Mouse (Mus musculus) embryonic facial prominence, embryonic 12.5 days (tissue): ENCODE data around the gene Camk1d. TPM values are rescaled to one million over a fixed set of nuclear protein-coding genes. Genes with fewer than 3 reads are reported as not detected.

Experiments used
- ATAC-seq: fragments of 200-750 bp; cut with Nextera tagmentation; 2 replicates; pipeline ENCODE4 v1.8.0; 2017; ENCODE audit not compliant: insufficient number of reproducible peaks, insufficient read depth, low FRiP score, low TSS enrichment
- H3K27ac ChIP-seq: fragments of 300-500 bp; sonication (generic); 2 replicates; pipeline ENCODE4 v1.5.1; 2016; ENCODE audit warnings: mild to moderate bottlenecking
- H3K27me3 ChIP-seq: fragments of 300-500 bp; sonication (generic); 2 replicates; pipeline ENCODE4 v1.6.1; 2016; ENCODE audit warnings: mild to moderate bottlenecking, moderate library complexity
- H3K36me3 ChIP-seq: fragments of 300-500 bp; sonication (generic); 2 replicates; pipeline ENCODE4 v1.6.1; 2016; ENCODE audit warnings: mild to moderate bottlenecking
- H3K4me1 ChIP-seq: fragments of 300-500 bp; sonication (generic); 2 replicates; pipeline ENCODE4 v1.6.1; 2016
- H3K4me2 ChIP-seq: fragments of 300-500 bp; sonication (generic); replicated peaks from 2 replicates; pipeline ENCODE4 v1.6.1; 2016; ENCODE audit warnings: mild to moderate bottlenecking, moderate library complexity
- H3K4me3 ChIP-seq: fragments of 300-500 bp; sonication (generic); 2 replicates; pipeline ENCODE4 v1.5.1; 2016; ENCODE audit warnings: mild to moderate bottlenecking
- H3K9ac ChIP-seq: fragments of 300-500 bp; sonication (generic); 2 replicates; pipeline ENCODE4 v1.6.1; 2016; ENCODE audit warnings: mild to moderate bottlenecking, moderate library complexity
- H3K9me3 ChIP-seq: fragments of 300-500 bp; sonication (generic); 2 replicates; pipeline ENCODE4 v1.6.1; 2016; ENCODE audit warnings: mild to moderate bottlenecking, moderate library complexity
- WGBS: fragments of 180-500 bp; shearing (Covaris S2); methylation state at CpG from one replicate; pipeline ENCODE4 v1.1.7; 2016; 5-methylcytosine and 5-hydroxymethylcytosine counted together
- polyA plus RNA-seq: library from polyadenylated mRNA; unstranded; fragments of >200 nt; fragmentation: Nextera tagmentation; extraction: Ambion mirVana; gene quantifications from 2 replicates; pipeline ENCODE4 v1.2.1, GENCODE M21; 2016

The Camk1d gene
- polyA plus RNA-seq, 1 experiment from 2014 or later = 3.4 TPM

DNA sequence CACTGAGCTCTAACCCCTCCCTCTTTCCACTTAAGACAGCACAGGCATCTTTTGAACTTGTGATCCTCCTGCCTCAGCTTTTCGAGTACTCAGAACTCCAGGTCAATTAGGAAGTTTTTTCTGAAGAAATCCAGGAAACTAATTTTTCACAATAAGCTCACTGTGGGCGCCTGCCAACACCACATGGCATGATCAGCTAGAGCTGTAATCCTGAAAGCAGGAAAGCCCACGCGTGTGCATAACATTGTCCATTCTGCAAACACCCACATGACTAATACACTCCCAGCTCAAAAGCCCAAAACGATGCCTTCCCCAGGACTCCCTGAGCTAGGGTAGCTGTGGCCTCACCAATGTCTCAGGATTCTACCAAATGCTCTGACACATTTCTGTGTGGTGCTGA is 125.2 kb downstream of the Camk1d start:
- Histone ChIP-seq H3K9me3 (no peaks in the 10 kb centered on the region), H3K4me3 (no peak overlapping the region), H3K36me3 (no peaks in the 10 kb centered on the region), H3K27me3 (no peaks in the 10 kb centered on the region), H3K4me1 (no peaks in the 10 kb centered on the region), H3K9ac (no peak overlapping the region), H3K27ac (no peak overlapping the region), H3K4me2 (no peak overlapping the region)
- 83% methylated on average over 5 of the region's 5 CpGs for WGBS
- ATAC-seq = no peak

DNA sequence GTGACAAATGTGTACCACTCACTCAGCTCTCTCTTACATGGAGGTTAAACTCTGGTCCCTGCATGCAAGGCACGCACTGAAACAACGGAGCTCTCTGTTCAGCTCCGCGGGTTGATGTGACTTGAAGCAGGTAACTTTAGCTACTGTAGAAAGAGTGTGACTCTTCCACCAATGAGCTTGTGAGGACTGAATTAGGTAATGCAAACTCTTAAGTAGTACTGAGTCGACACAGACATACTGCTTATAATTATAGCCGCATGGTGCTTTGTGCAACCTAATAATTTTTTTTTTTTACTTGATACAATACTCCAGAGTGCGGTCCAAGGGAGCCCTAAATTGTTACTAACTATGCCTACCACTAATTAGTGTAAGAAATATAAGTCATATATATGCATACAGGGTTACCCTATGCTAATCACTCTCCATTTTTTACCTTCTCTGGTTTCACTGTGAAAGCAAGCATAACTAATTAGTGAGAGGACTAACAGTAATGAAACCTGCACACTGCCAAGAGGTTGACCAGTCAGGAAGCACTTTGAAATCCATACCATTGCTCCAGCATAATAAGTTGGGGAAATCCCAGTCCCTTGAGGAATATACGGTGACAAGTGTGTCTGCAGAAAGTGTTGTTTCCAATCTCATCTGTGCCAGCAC is 125.9 kb downstream of the Camk1d start:
- H3K27ac ChIP-seq = no peak overlapping the region
- H3K27me3 ChIP-seq = no peaks in the 10 kb centered on the region
- H3K4me2 ChIP-seq = no peak overlapping the region
- peak; percentile 35; the same call in 1 of the 2 replicates for ATAC-seq
- no peaks in the 10 kb centered on the region for H3K9me3 ChIP-seq
- 67% methylated on average over 8 of the region's 8 CpGs for WGBS
- no peaks in the 10 kb centered on the region for H3K36me3 ChIP-seq
- H3K4me3 ChIP-seq = no peak overlapping the region
- H3K4me1 ChIP-seq = no peaks in the 10 kb centered on the region
- H3K9ac ChIP-seq = no peak overlapping the region

DNA sequence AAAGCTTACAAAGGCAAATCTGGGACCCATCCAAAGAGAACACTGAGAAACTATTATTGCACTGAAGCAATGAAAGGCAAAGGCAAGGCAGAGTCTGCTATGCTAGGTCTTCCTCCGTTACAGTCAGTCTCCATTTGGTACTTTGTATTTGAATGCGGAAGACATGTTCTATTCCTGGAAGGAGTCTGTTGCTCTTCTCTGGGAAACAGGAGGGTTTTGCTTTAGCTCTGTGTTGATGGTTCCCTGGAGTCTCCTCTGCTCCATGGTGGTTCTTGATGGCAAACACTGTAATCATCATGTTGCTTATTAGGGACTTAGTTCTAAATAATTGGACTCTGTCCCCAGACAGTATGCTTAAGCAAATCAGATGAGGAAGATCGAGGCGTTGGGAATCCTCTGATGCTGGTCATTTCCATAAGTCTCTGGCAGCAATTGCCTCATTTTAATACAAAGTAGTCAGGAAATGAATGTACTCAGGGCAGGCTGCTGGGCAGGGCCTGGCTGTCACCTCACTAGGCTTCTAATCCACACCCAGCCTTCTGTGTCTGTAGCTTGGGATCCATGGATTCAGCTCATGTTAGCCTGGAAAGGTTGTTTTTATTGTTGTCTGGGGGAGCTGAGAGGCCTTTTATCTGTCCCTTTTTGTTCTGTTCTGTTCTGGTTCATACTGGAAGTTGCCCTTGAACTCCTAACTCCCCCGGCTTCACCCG is 129.8 kb downstream of the Camk1d start:
- no peak overlapping the region for H3K4me2 ChIP-seq
- no peak overlapping the region for H3K9ac ChIP-seq
- WGBS = 80% methylated on average over 6 of the region's 6 CpGs
- H3K9me3 ChIP-seq = no peaks in the 10 kb centered on the region
- ATAC-seq = no peak
- H3K27ac ChIP-seq = no peak overlapping the region
- H3K27me3 ChIP-seq = no peaks in the 10 kb centered on the region
- no peak overlapping the region for H3K4me3 ChIP-seq
- no peaks in the 10 kb centered on the region for H3K4me1 ChIP-seq
- H3K36me3 ChIP-seq = no peaks in the 10 kb centered on the region

DNA sequence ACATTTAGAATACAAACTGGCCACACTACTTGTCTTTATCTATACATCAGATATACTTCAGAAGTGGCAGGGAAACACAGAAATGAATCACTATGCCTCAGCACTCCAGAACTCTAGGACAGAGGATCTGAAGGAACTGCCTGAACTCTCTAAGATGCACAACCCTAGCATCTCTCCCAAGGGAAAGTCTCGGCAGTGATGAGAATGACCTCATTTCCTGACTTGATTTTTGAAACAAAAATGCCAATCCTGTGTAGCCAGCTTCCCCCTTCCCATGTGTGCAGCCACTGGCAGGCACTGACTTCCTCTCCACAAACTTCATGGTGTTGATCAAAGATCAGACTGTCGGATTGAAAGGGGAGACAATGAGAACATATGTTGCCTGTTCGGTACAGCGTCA is 134.9 kb downstream of the Camk1d start:
- Histone ChIP-seq H3K4me3 (no peak overlapping the region), H3K27ac (no peak overlapping the region), H3K36me3 (no peaks in the 10 kb centered on the region), H3K9ac (no peak overlapping the region), H3K4me1 (no peaks in the 10 kb centered on the region), H3K9me3 (no peaks in the 10 kb centered on the region), H3K4me2 (no peak overlapping the region), H3K27me3 (no peaks in the 10 kb centered on the region)
- no peak for ATAC-seq
- WGBS = 44% methylated on average over 4 of the region's 4 CpGs

DNA sequence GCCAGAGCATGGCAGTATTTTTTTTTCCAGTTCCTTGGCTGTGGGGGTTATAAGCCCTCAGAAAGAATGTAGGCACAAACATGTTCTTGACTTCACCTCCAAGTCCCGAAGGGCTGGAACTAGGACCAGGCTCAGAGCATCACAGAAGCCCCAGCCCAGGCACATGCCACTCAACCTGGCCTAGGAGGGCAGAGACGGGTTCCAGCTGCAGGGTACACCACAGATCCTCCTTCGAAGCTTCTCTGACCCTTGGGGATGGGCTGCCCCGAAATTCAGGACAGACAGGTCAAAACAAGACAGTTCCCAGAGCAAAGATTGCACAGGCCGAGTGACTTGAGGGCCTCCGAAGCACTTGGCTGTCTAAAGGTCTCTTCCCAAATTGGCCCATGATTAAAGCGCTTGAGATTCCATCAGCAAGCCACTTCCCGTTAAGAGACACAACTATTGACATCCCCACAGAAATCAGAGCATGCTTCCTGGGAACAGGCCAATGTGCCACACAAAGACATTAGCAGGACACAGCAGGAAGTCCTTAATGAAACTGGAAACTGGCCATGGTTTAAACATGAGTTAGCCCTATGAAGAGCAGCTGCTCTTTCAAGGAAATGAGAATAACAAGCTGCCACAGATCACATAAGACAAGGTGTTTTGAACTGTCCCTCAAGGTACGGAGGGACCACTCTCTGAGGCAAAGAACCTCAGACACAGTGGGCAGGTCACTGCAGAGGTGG is 136.8 kb downstream of the Camk1d start:
- H3K4me2 ChIP-seq = no peak overlapping the region
- no peaks in the 10 kb centered on the region for H3K4me1 ChIP-seq
- WGBS = 66% methylated on average over 9 of the region's 9 CpGs
- no peak overlapping the region for H3K27ac ChIP-seq
- no peaks in the 10 kb centered on the region for H3K27me3 ChIP-seq
- ATAC-seq = no peak
- H3K9me3 ChIP-seq = no peaks in the 10 kb centered on the region
- no peak overlapping the region for H3K4me3 ChIP-seq
- no peaks in the 10 kb centered on the region for H3K36me3 ChIP-seq
- no peak overlapping the region for H3K9ac ChIP-seq

DNA sequence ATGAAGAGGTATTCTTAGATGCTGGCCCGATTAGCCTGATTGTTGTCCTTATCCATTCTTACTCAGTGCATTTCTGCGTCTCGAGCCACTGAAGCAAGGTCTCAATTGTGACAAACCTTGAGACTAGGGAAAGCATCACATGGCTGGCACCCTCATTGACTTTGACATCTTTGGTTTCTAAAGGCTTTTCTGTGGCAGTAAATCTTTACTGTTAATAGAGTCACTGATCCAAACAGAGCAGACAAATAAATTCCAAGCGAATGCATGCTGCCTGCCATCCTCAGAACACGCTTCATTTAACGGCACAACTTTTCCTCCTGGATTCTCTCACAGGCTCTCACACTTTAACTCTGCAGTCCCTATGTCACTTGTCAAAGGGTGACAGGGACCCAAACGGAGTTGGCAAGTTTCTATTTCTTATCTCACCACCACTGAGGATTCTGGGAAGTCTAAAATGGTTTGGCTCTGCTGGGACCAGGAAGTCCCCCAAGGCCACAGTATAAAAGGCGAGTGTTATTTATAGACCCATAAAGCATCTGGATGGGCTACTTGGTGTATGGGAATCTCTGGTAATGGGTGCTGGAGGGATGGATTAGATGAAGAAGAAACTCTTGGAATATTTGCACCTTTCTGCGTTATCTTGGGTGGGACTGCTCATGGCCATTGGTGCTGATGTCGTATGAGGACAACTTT is 141.9 kb downstream of the Camk1d start:
- H3K9ac ChIP-seq = no peak overlapping the region
- no peaks in the 10 kb centered on the region for H3K9me3 ChIP-seq
- no peak overlapping the region for H3K4me3 ChIP-seq
- H3K4me1 ChIP-seq = no peaks in the 10 kb centered on the region
- whole genome bisulfite sequencing = 83% methylated on average over 10 of the region's 10 CpGs
- no peak overlapping the region for H3K27ac ChIP-seq
- H3K4me2 ChIP-seq = no peak overlapping the region
- H3K36me3 ChIP-seq = no peaks in the 10 kb centered on the region
- no peak for ATAC-seq
- no peaks in the 10 kb centered on the region for H3K27me3 ChIP-seq

DNA sequence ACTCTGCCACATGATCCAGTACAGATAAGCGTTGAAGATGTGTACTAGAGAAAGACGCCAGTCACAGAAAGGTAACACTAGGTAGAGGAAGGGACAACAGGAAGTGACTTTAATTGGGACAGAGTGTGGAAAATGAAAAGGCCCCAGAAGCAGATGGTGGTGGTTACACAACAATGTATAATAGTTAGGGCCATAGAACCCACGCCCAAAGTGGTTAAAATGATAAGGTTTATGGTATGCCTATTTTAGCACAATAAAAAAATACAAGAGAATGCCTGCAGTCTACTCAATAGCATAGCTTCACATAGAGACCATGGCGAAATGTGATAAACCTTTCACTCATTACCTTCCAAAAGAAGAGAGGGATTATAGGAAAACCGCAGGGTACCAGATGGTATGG is 147.7 kb downstream of the Camk1d start:
- H3K4me3 ChIP-seq = no peak overlapping the region
- no peaks in the 10 kb centered on the region for H3K36me3 ChIP-seq
- H3K9ac ChIP-seq = no peak overlapping the region
- H3K27me3 ChIP-seq = no peaks in the 10 kb centered on the region
- WGBS = 83% methylated on average over 5 of the region's 5 CpGs
- H3K4me2 ChIP-seq = no peak overlapping the region
- ATAC-seq = no peak
- H3K4me1 ChIP-seq = no peaks in the 10 kb centered on the region
- H3K9me3 ChIP-seq = no peaks in the 10 kb centered on the region
- no peak overlapping the region for H3K27ac ChIP-seq

DNA sequence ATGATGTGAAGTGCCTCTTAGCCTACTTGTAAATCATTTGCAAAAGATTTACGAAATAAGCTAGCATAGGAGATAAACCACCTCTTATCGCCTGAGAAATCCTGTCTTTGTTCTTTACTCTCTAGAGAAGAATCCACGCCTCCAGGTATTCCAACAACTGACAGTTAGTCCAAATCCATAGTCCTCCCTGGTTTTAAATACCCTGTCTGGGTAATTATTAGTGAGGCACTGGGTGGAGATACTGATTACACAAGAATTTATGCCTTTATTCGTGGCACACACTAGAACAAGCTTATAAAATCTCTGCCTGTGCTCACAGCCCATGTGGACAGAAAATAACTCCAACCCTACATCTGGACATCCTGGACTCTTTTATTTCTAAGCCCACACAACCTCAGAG is 150.6 kb downstream of the Camk1d start:
- Histone ChIP-seq H3K27ac (no peak overlapping the region), H3K36me3 (no peaks in the 10 kb centered on the region), H3K4me2 (no peak overlapping the region), H3K9me3 (no peaks in the 10 kb centered on the region), H3K27me3 (no peaks in the 10 kb centered on the region), H3K9ac (no peak overlapping the region), H3K4me1 (no peaks in the 10 kb centered on the region), H3K4me3 (no peak overlapping the region)
- no peak for ATAC-seq
- 83% methylated on average over 4 of the region's 4 CpGs for WGBS

DNA sequence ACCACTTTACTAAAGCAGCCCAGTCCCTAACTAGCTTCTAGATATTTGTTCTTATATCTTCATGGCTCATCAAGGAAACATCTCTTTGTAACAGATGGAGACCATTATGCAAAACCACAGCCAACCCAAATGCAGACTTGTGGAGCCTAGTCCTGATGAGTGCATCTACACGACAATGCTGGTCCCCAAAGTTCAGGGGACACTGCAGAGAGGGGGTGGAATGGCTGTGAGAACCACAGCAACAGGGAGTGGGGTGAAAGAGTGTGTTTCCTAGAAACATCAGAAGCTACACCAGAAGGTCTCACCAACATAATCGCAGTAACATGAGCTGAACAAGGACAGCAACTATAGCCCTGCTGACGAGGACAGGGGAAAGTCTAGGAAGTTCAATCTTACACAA is 152.9 kb downstream of the Camk1d start:
- H3K27me3 ChIP-seq = no peaks in the 10 kb centered on the region
- no peaks in the 10 kb centered on the region for H3K9me3 ChIP-seq

DNA sequence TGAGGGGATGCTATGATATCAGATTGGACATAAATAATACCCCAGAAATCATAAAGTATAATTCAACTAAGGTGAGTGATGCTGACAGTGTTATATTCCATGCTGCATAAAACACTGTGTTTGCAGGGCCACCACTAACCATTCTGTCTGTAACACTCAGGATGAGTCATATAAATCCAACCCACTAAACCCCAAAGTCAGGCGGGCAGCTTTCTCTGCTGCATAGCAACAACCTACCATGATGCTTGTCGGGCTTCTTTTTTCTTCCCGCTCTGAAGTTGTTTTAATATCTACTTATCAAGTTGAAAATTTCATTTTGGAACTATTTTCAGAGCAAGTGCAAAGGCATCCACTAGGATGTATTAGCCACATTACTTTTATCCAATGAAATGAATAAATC is 161.1 kb downstream of the Camk1d start:
- 91% methylated on average over 3 of the region's 3 CpGs for WGBS
- Histone ChIP-seq H3K36me3 (no peaks in the 10 kb centered on the region), H3K9ac (no peak overlapping the region), H3K4me2 (no peak overlapping the region), H3K9me3 (no peaks in the 10 kb centered on the region), H3K4me1 (no peaks in the 10 kb centered on the region), H3K27me3 (no peaks in the 10 kb centered on the region), H3K27ac (no peak overlapping the region), H3K4me3 (no peak overlapping the region)
- no peak for ATAC-seq

More for the DNA sequence above, 152.9 kb downstream of the Camk1d start:
- no peaks in the 10 kb centered on the region for H3K4me1 ChIP-seq
- 75% methylated on average over 3 of the region's 3 CpGs for WGBS
- no peak overlapping the region for H3K4me2 ChIP-seq
- no peaks in the 10 kb centered on the region for H3K36me3 ChIP-seq
- ATAC-seq = no peak
- no peak overlapping the region for H3K4me3 ChIP-seq
- no peak overlapping the region for H3K27ac ChIP-seq
- H3K9ac ChIP-seq = no peak overlapping the region

DNA sequence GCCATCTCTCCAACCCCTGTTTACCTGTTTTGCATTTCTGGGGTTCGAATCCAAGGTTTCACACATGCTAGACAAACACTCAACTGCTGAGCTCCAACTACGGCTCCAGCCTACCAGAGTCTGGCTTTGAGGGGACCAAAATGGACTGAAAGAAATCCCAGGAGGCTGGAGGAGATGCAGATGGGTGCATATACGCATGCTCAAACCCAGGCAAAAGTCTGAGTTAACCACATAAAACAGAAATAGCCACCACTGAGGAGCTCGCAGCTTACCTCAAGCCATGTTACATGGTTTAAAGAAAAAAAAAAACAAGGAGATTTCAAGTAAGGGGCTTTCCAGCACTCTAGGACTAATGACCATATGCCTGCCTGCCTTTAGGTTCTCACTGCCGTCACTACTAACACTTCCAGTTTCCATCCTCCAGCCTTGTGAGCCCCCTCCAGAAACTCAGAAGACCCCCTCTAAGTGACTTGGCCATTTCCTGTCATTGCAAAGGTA is 162.5 kb downstream of the Camk1d start:
- no peaks in the 10 kb centered on the region for H3K9me3 ChIP-seq
- 92% methylated on average over 5 of the region's 5 CpGs for WGBS
- no peak overlapping the region for H3K4me3 ChIP-seq
- H3K4me2 ChIP-seq = no peak overlapping the region
- no peaks in the 10 kb centered on the region for H3K36me3 ChIP-seq
- no peak overlapping the region for H3K27ac ChIP-seq
- ATAC-seq = no peak
- H3K9ac ChIP-seq = no peak overlapping the region
- H3K27me3 ChIP-seq = no peaks in the 10 kb centered on the region
- H3K4me1 ChIP-seq = no peaks in the 10 kb centered on the region
